Mouse (Mus musculus): ENCODE measurements at regions not wholly inside any gene's neighbourhood (a gene's known extent, or its start where the extent isn't known, plus 50 kb on each side); places are given as distances from the start of the nearest gene placed in this dataset.

- no peaks in the 10 kb centered on the region for H3K36me3 ChIP-seq (ENCODE audit: control insufficient read depth, insufficient read depth, low read length)
- ATAC-seq (ENCODE audit: low read depth), result no peak
- WGBS, result 49% methylated on average over 6 of the region's 6 CpGs
- no peak overlapping the region for H3K27ac ChIP-seq (ENCODE audit: low read length)
- no peaks in the 10 kb centered on the region for H3K27me3 ChIP-seq (ENCODE audit: control insufficient read depth, insufficient read depth, low read depth, low read length)
- no peak overlapping the region for H3K9ac ChIP-seq (ENCODE audit: low read length)
- H3K4me3 ChIP-seq (ENCODE audit: low read length), result no peak overlapping the region
- H3K9me3 ChIP-seq (ENCODE audit: control insufficient read depth, low read length), result no peaks in the 10 kb centered on the region
- no peak overlapping the region for H3K4me2 ChIP-seq (ENCODE audit: low read depth, low read length)
- H3K4me1 ChIP-seq (replicated peaks; ENCODE audit: control insufficient read depth, insufficient read depth, low read length), result no peaks in the 10 kb centered on the region; the same call in 1 of the 2 replicates
Measured at GRCm38 (mm10) chr14:48351652-48352051, 94.3 kb upstream of the Tmem260 start.

DNA sequence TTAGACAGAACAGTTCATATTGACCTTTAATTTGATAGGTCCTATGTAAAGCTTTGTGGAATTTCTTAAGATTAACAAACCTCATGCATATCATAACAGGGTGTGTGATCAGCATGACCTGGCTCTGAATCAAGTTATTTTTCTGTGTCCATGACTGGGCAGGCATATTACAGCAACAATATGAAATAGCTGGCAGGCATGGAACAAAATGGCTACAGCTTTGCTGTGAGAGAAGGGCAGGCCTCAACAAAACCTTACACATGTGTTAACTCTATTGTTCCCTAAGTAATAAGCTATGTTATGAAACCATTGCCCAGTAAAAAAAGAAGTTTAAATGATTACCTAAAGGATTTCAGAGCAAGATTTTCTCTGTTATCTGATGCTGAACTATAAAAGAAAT lies 93.1 kb upstream of the Tmem260 start:
- Histone ChIP-seq H3K9me3 (ENCODE audit: control insufficient read depth, low read length) (no peaks in the 10 kb centered on the region), H3K4me3 (ENCODE audit: low read length) (no peak overlapping the region), H3K4me1 (replicated peaks; ENCODE audit: control insufficient read depth, insufficient read depth, low read length) (no peaks in the 10 kb centered on the region; the same call in 1 of the 2 replicates), H3K36me3 (ENCODE audit: control insufficient read depth, insufficient read depth, low read length) (no peaks in the 10 kb centered on the region), H3K27me3 (ENCODE audit: control insufficient read depth, insufficient read depth, low read depth, low read length) (no peaks in the 10 kb centered on the region), H3K27ac (ENCODE audit: low read length) (no peak overlapping the region), H3K4me2 (ENCODE audit: low read depth, low read length) (no peak overlapping the region), H3K9ac (ENCODE audit: low read length) (no peak overlapping the region)
- no peak for ATAC-seq (ENCODE audit: low read depth)

DNA sequence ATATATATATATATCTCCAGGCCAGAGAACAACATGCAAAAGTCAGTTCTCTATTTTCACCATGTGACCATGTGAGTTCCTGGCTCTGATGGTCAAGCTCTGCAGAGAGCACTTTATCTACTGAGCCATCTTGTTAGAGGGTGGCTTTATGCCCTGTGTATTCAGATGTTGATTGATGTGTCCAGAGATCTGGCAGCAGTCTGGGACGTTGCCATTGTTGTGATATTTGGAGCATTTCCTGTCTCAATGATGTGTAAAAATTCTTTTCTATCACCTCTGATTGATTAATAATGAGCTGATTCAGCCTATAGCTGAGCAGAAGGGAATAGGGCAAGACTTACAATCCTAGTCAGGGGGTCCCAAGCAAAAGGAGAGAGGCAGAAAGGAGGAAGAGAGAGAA lies 91.7 kb upstream of the Tmem260 start:
- no peak for ATAC-seq (ENCODE audit: low read depth)

GRCm38 (mm10) chr14:48357441-48357840 lies 88.5 kb upstream of the Tmem260 start:
- Histone ChIP-seq H3K27ac (ENCODE audit: low read length) (no peak overlapping the region), H3K36me3 (ENCODE audit: control insufficient read depth, insufficient read depth, low read length) (no peaks in the 10 kb centered on the region), H3K4me2 (ENCODE audit: low read depth, low read length) (no peak overlapping the region), H3K9ac (ENCODE audit: low read length) (no peak overlapping the region), H3K9me3 (ENCODE audit: control insufficient read depth, low read length) (no peaks in the 10 kb centered on the region), H3K4me3 (ENCODE audit: low read length) (no peak overlapping the region), H3K27me3 (ENCODE audit: control insufficient read depth, insufficient read depth, low read depth, low read length) (no peaks in the 10 kb centered on the region), H3K4me1 (replicated peaks; ENCODE audit: control insufficient read depth, insufficient read depth, low read length) (no peaks in the 10 kb centered on the region)
- WGBS, result 56% methylated on average over 8 of the region's 8 CpGs
- no peak for ATAC-seq (ENCODE audit: low read depth)

More for the DNA sequence above, 91.7 kb upstream of the Tmem260 start:
- H3K27me3 ChIP-seq (ENCODE audit: control insufficient read depth, insufficient read depth, low read depth, low read length), result no peaks in the 10 kb centered on the region
- no peaks in the 10 kb centered on the region for H3K9me3 ChIP-seq (ENCODE audit: control insufficient read depth, low read length)
- H3K4me1 ChIP-seq (replicated peaks; ENCODE audit: control insufficient read depth, insufficient read depth, low read length), result no peaks in the 10 kb centered on the region
- WGBS, result 9% methylated on average over 1 of the region's 1 CpGs
- H3K4me2 ChIP-seq (ENCODE audit: low read depth, low read length), result no peak overlapping the region
- no peaks in the 10 kb centered on the region for H3K36me3 ChIP-seq (ENCODE audit: control insufficient read depth, insufficient read depth, low read length)
- no peak overlapping the region for H3K9ac ChIP-seq (ENCODE audit: low read length)
- no peak overlapping the region for H3K4me3 ChIP-seq (ENCODE audit: low read length)
- H3K27ac ChIP-seq (ENCODE audit: low read length), result no peak overlapping the region

DNA sequence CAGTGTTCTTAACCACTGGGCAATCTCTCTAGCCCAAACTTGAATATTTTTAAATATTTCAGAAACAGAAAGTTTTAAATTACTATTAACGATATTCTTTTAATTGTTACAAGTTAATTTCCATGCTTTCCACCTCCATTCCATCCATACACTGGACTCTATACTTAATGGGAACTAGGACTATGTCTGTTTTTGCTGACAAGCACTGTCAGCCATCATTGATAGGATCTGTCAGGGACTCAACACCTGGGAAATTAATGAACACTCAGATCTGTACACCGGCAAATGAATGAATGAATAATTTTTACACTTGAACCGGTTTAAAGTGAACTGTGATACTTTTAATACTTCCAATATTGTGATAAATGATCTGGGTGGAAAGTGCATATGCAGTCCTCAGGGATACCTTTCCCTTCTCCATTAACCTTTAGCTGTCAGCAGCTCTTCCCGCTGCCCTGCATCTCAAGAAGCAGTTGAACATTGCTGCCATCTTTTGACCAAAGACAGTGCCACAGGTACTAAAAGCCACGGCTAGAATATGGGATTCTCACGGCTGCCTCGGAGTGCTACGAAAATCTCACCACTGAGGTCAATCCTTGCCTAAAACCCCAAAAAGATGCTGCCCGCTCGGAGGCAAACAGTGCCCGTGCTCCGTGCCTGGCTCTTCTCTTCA lies 87.3 kb upstream of the Tmem260 start:
- Histone ChIP-seq H3K27ac (ENCODE audit: low read length) (no peak overlapping the region), H3K36me3 (ENCODE audit: control insufficient read depth, insufficient read depth, low read length) (no peaks in the 10 kb centered on the region), H3K9ac (ENCODE audit: low read length) (no peak overlapping the region), H3K4me3 (ENCODE audit: low read length) (no peak overlapping the region), H3K9me3 (ENCODE audit: control insufficient read depth, low read length) (no peaks in the 10 kb centered on the region), H3K4me1 (replicated peaks; ENCODE audit: control insufficient read depth, insufficient read depth, low read length) (no peaks in the 10 kb centered on the region), H3K4me2 (ENCODE audit: low read depth, low read length) (no peak overlapping the region), H3K27me3 (ENCODE audit: control insufficient read depth, insufficient read depth, low read depth, low read length) (no peaks in the 10 kb centered on the region)
- 33% methylated on average over 12 of the region's 12 CpGs for WGBS
- ATAC-seq (ENCODE audit: low read depth), result peak; percentile 45; the same call in 1 of the 2 replicates

DNA sequence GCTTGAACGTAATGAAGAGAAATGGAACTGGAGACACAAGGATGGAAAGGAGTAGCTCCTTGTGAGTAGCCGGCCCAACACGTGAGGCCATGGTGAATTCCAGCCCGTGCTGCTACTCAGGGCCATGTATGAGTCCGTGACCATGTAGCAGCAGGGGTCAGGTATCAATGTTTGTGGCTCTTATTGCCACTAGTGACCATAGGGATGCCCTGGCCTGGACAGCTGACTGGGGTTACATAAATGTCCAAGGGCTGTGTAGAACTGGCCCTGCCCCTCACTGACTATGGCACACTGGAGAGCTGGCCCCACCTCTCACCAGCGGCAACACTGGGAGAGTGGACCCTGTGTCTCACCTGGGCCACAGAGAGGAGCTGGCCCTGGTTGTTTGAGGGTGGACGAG lies 84.1 kb upstream of the Tmem260 start:
- 83% methylated on average over 7 of the region's 7 CpGs for WGBS
- Histone ChIP-seq H3K9ac (ENCODE audit: low read length) (no peak overlapping the region), H3K9me3 (ENCODE audit: control insufficient read depth, low read length) (no peaks in the 10 kb centered on the region), H3K27ac (ENCODE audit: low read length) (no peak overlapping the region), H3K27me3 (ENCODE audit: control insufficient read depth, insufficient read depth, low read depth, low read length) (no peaks in the 10 kb centered on the region), H3K4me3 (ENCODE audit: low read length) (no peak overlapping the region), H3K4me2 (ENCODE audit: low read depth, low read length) (no peak overlapping the region), H3K4me1 (replicated peaks; ENCODE audit: control insufficient read depth, insufficient read depth, low read length) (no peaks in the 10 kb centered on the region), H3K36me3 (ENCODE audit: control insufficient read depth, insufficient read depth, low read length) (no peaks in the 10 kb centered on the region)
- ATAC-seq (ENCODE audit: low read depth), result no peak

DNA sequence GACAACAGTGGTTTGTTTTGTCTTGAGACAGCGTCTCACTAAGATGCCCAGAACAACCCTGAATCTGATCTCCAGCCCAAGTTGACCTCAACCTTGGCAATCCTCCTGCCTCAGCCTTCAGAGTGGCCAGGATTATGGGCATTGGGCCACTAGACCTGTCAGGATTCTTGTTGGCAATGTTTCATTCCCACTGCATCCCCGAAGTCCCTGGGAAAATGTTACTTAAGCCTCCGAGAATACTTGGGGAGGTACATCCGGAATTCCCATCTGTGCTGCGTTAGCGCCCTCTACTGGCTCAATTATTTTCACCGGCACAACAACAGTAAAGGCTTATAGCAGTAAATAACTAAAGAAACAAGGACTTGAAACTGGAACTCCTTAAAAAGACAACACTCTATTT lies 78.9 kb upstream of the Tmem260 start:
- WGBS, result 12% methylated on average over 7 of the region's 7 CpGs
- ATAC-seq (ENCODE audit: low read depth), result peak; percentile 56
- Histone ChIP-seq H3K9ac (ENCODE audit: low read length) (no peak overlapping the region), H3K36me3 (ENCODE audit: control insufficient read depth, insufficient read depth, low read length) (no peaks in the 10 kb centered on the region), H3K27me3 (ENCODE audit: control insufficient read depth, insufficient read depth, low read depth, low read length) (peaks cover 6% of the 10 kb centered on the region), H3K4me3 (ENCODE audit: low read length) (no peak overlapping the region), H3K4me2 (ENCODE audit: low read depth, low read length) (no peak overlapping the region), H3K9me3 (ENCODE audit: control insufficient read depth, low read length) (no peaks in the 10 kb centered on the region), H3K27ac (ENCODE audit: low read length) (no peak overlapping the region), H3K4me1 (replicated peaks; ENCODE audit: control insufficient read depth, insufficient read depth, low read length) (no peaks in the 10 kb centered on the region)

GRCm38 (mm10) chr14:48370322-48370721 lies 75.6 kb upstream of the Tmem260 start:
- Histone ChIP-seq H3K4me2 (ENCODE audit: low read depth, low read length) (no peak overlapping the region), H3K36me3 (ENCODE audit: control insufficient read depth, insufficient read depth, low read length) (no peaks in the 10 kb centered on the region), H3K4me3 (ENCODE audit: low read length) (no peak overlapping the region), H3K4me1 (replicated peaks; ENCODE audit: control insufficient read depth, insufficient read depth, low read length) (no peaks in the 10 kb centered on the region), H3K27me3 (ENCODE audit: control insufficient read depth, insufficient read depth, low read depth, low read length) (peaks cover 6% of the 10 kb centered on the region), H3K9ac (ENCODE audit: low read length) (no peak overlapping the region), H3K9me3 (ENCODE audit: control insufficient read depth, low read length) (no peaks in the 10 kb centered on the region), H3K27ac (ENCODE audit: low read length) (no peak overlapping the region)
- no peak for ATAC-seq (ENCODE audit: low read depth)
- 0% methylated on average over 1 of the region's 1 CpGs for WGBS

- H3K4me2 ChIP-seq (ENCODE audit: low read depth, low read length), result no peak overlapping the region
- H3K27me3 ChIP-seq (ENCODE audit: control insufficient read depth, insufficient read depth, low read depth, low read length), result peaks cover 6% of the 10 kb centered on the region
- H3K9ac ChIP-seq (ENCODE audit: low read length), result no peak overlapping the region
- no peaks in the 10 kb centered on the region for H3K4me1 ChIP-seq (replicated peaks; ENCODE audit: control insufficient read depth, insufficient read depth, low read length)
- no peaks in the 10 kb centered on the region for H3K9me3 ChIP-seq (ENCODE audit: control insufficient read depth, low read length)
- H3K36me3 ChIP-seq (ENCODE audit: control insufficient read depth, insufficient read depth, low read length), result no peaks in the 10 kb centered on the region
- WGBS, result 56% methylated on average over 5 of the region's 5 CpGs
- ATAC-seq (ENCODE audit: low read depth), result peak; percentile 64; the same call in 1 of the 2 replicates
- no peak overlapping the region for H3K4me3 ChIP-seq (ENCODE audit: low read length)
- H3K27ac ChIP-seq (ENCODE audit: low read length), result no peak overlapping the region
Measured at GRCm38 (mm10) chr14:48371766-48372165, 74.2 kb upstream of the Tmem260 start.

GRCm38 (mm10) chr14:48376112-48376511 lies 69.8 kb upstream of the Tmem260 start:
- ATAC-seq (ENCODE audit: low read depth), result no peak
- H3K27me3 ChIP-seq (ENCODE audit: control insufficient read depth, insufficient read depth, low read depth, low read length), result no peaks in the 10 kb centered on the region
- H3K9me3 ChIP-seq (ENCODE audit: control insufficient read depth, low read length), result no peaks in the 10 kb centered on the region
- H3K4me2 ChIP-seq (ENCODE audit: low read depth, low read length), result no peak overlapping the region
- WGBS, result 32% methylated on average over 5 of the region's 5 CpGs
- H3K4me1 ChIP-seq (replicated peaks; ENCODE audit: control insufficient read depth, insufficient read depth, low read length), result no peaks in the 10 kb centered on the region
- H3K4me3 ChIP-seq (ENCODE audit: low read length), result no peak overlapping the region
- no peak overlapping the region for H3K27ac ChIP-seq (ENCODE audit: low read length)
- H3K9ac ChIP-seq (ENCODE audit: low read length), result no peak overlapping the region
- no peaks in the 10 kb centered on the region for H3K36me3 ChIP-seq (ENCODE audit: control insufficient read depth, insufficient read depth, low read length)
